In genomic region chr2:153525906-153526311, GRCm38 (mm10) we compare ENCODE assay signal across 8 mouse cellular contexts. TPM values are rescaled to one million over a fixed set of nuclear protein-coding genes. Genes with fewer than 3 reads are reported as not detected.
DNase-seq lines count a peak whose midpoint lies in the region; ATAC-seq and TF ChIP-seq lines count a peak whose summit lies in the region.

No protein-coding gene starts in this region.

- no peaks in the 10 kb centered on the region for H3K36me3 ChIP-seq in forebrain, embryonic 10.5 days (replicated peaks)
- no peaks in the 10 kb centered on the region for H3K36me3 ChIP-seq in forebrain, embryonic 16.5 days (ENCODE audit: control insufficient read depth, insufficient read depth)
- no peaks in the 10 kb centered on the region for H3K36me3 ChIP-seq in embryonic facial prominence, embryonic 15.5 days
- no peaks in the 10 kb centered on the region for H3K36me3 ChIP-seq in liver, embryonic 14.5 days (replicated peaks; ENCODE audit: control insufficient read depth, insufficient read depth, low read depth)

- H3K4me2 ChIP-seq in forebrain, embryonic 16.5 days (ENCODE audit: low read length) = no peak overlapping the region
- H3K4me2 ChIP-seq in embryonic facial prominence, embryonic 15.5 days (replicated peaks) = peak overlapping the region; percentile 6; the same call in 1 of the 2 replicates
- H3K4me2 ChIP-seq in liver, embryonic 14.5 days (ENCODE audit: low read depth) = peak overlapping the region; percentile 95

- no peak for TF ChIP-seq CTCF in liver, embryonic 14.5 days (IDR thresholded peaks at IDR 0.05; ENCODE audit: low read depth)

- no peaks in the 10 kb centered on the region for H3K9me3 ChIP-seq in forebrain, embryonic 10.5 days
- H3K9me3 ChIP-seq in forebrain, embryonic 16.5 days (ENCODE audit: control insufficient read depth, low read length) = no peaks in the 10 kb centered on the region
- H3K9me3 ChIP-seq in embryonic facial prominence, embryonic 15.5 days (replicated peaks) = no peaks in the 10 kb centered on the region
- no peaks in the 10 kb centered on the region for H3K9me3 ChIP-seq in liver, embryonic 14.5 days (ENCODE audit: control insufficient read depth, low read length)

- 11% methylated on average over 10 of the region's 10 CpGs for WGBS in forebrain, embryonic 10.5 days
- WGBS in forebrain, embryonic 16.5 days = 18% methylated on average over 10 of the region's 10 CpGs
- 17% methylated on average over 10 of the region's 10 CpGs for WGBS in embryonic facial prominence, embryonic 15.5 days
- WGBS in liver, embryonic 14.5 days (ENCODE audit: insufficient replicate concordance) = 2% methylated on average over 10 of the region's 10 CpGs

- peak; percentile 44 for DNase-seq in forebrain, embryonic 10.5 days (ENCODE audit: extremely low spot score, low spot score)
- DNase-seq in CD4-positive, CD25-positive, alpha-beta regulatory T cell, adult 2 months (ENCODE audit: low read depth, low spot score) = peak; percentile 87
- peak; percentile 77 to 80 (median 78) for DNase-seq in liver, embryonic 14.5 days (ENCODE audit: low read depth in 3 of 3, low spot score in 3 of 3)
- peak; percentile 86 for DNase-seq in retina, postnatal 1 day
- DNase-seq in left cerebral cortex, postnatal 4 days = no peak
- DNase-seq in layer of hippocampus, postnatal 10 days (ENCODE audit: low spot score in 2 of 2) = no peak

- intact Hi-C loops in left cerebral cortex, postnatal 4 days (cut with DNase I) = no loop called here

- TF ChIP-seq EP300 in liver, embryonic 14.5 days (IDR thresholded peaks at IDR 0.05; ENCODE audit: low read depth) = peak; percentile 69

- no peak for ATAC-seq in forebrain, embryonic 16.5 days
- ATAC-seq in embryonic facial prominence, embryonic 15.5 days (ENCODE audit: insufficient number of reproducible peaks, low FRiP score, low TSS enrichment, low read depth) = no peak
- peak; percentile 80 for ATAC-seq in liver, embryonic 14.5 days (ENCODE audit: insufficient read depth)

- H3K4me1 ChIP-seq in forebrain, embryonic 10.5 days = peaks cover 94% of the 10 kb centered on the region
- peaks cover 37% of the 10 kb centered on the region for H3K4me1 ChIP-seq in forebrain, embryonic 16.5 days (replicated peaks; ENCODE audit: control insufficient read depth, insufficient read depth, low read length)
- peaks cover 49% of the 10 kb centered on the region for H3K4me1 ChIP-seq in embryonic facial prominence, embryonic 15.5 days
- peaks cover 60 to 62% of the 10 kb centered on the region in 2 experiments for H3K4me1 ChIP-seq in liver, embryonic 14.5 days (replicated peaks; ENCODE audit: control insufficient read depth in 2 of 2, insufficient read depth in 2 of 2, low read length in 1 of 2)

- H3K4me3 ChIP-seq in forebrain, embryonic 10.5 days = peak overlapping the region; percentile 27
- H3K4me3 ChIP-seq in forebrain, embryonic 16.5 days (replicated peaks; ENCODE audit: low read length) = no peak overlapping the region
- H3K4me3 ChIP-seq in embryonic facial prominence, embryonic 15.5 days (replicated peaks) = no peak overlapping the region
- peak overlapping the region in 1 of 2 experiments; percentile 20; a peak in 1 of 4 replicates for H3K4me3 ChIP-seq in liver, embryonic 14.5 days (ENCODE audit: insufficient read depth in 1 of 2, low read depth in 2 of 2, low read length in 2 of 2)

- peak overlapping the region; percentile 92 for H3K27ac ChIP-seq in forebrain, embryonic 10.5 days
- no peak overlapping the region for H3K27ac ChIP-seq in forebrain, embryonic 16.5 days (ENCODE audit: low read length)
- no peak overlapping the region for H3K27ac ChIP-seq in embryonic facial prominence, embryonic 15.5 days (replicated peaks)
- H3K27ac ChIP-seq in liver, embryonic 14.5 days = peak overlapping the region; percentile 84

- peaks cover 86% of the 10 kb centered on the region for H3K27me3 ChIP-seq in forebrain, embryonic 10.5 days (ENCODE audit: poor library complexity, severe bottlenecking)
- H3K27me3 ChIP-seq in forebrain, embryonic 16.5 days (replicated peaks; ENCODE audit: control insufficient read depth, insufficient read depth, low read length) = no peaks in the 10 kb centered on the region
- peaks cover 21% of the 10 kb centered on the region for H3K27me3 ChIP-seq in embryonic facial prominence, embryonic 15.5 days
- H3K27me3 ChIP-seq in liver, embryonic 14.5 days (ENCODE audit: control insufficient read depth, insufficient read depth, low read length) = no peaks in the 10 kb centered on the region

- H3K9ac ChIP-seq in forebrain, embryonic 16.5 days (replicated peaks; ENCODE audit: low read depth, low read length) = no peak overlapping the region
- H3K9ac ChIP-seq in embryonic facial prominence, embryonic 15.5 days = no peak overlapping the region
- H3K9ac ChIP-seq in liver, embryonic 14.5 days (replicated peaks) = peak overlapping the region; percentile 58

RNA-seq across cellular contexts. Expression of gene Nol4l, which starts 3.9 kb away (rescaled TPM):
- 11.7 and 12.3 TPM in 2 replicates for polyA plus RNA-seq in forebrain, embryonic 10.5 days (2016; fragmentation: Nextera tagmentation; extraction: Ambion mirVana)
- polyA plus RNA-seq in forebrain, embryonic 16.5 days (2015; fragmentation: Nextera tagmentation; extraction: Ambion mirVana) = 47.8 and 50.4 TPM in 2 replicates
- 9.4 and 10.3 TPM in 2 replicates for polyA plus RNA-seq in embryonic facial prominence, embryonic 15.5 days (2015; fragmentation: Nextera tagmentation; extraction: Ambion mirVana)
- 5.7 and 6.0 TPM in 2 replicates for polyA plus RNA-seq in liver, embryonic 14.5 days (2012; rRNA removed)
- polyA plus RNA-seq in liver, embryonic 14.5 days (2014; fragmentation: Nextera tagmentation; extraction: Ambion mirVana) = 3.7 and 4.4 TPM in 2 replicates
- total RNA-seq in left cerebral cortex, postnatal 4 days (2021) = 100 to 1,000 TPM; 111 to 122 TPM
- total RNA-seq in layer of hippocampus, postnatal 10 days (2021) = 10 to 100 TPM; 65.4 to 66.8 TPM

RNA-seq across cellular contexts. Expression of gene 4930404H24Rik, which starts 33.3 kb away (rescaled TPM):
- not detected in 2 replicates for polyA plus RNA-seq in forebrain, embryonic 10.5 days (2016; fragmentation: Nextera tagmentation; extraction: Ambion mirVana)
- not detected in 2 replicates for polyA plus RNA-seq in forebrain, embryonic 16.5 days (2015; fragmentation: Nextera tagmentation; extraction: Ambion mirVana)
- polyA plus RNA-seq in embryonic facial prominence, embryonic 15.5 days (2015; fragmentation: Nextera tagmentation; extraction: Ambion mirVana) = not detected in 2 replicates
- polyA plus RNA-seq in liver, embryonic 14.5 days (2012; rRNA removed) = not detected in 2 replicates
- polyA plus RNA-seq in liver, embryonic 14.5 days (2014; fragmentation: Nextera tagmentation; extraction: Ambion mirVana) = not detected in 2 replicates
- total RNA-seq in left cerebral cortex, postnatal 4 days (2021) = not detected
- total RNA-seq in layer of hippocampus, postnatal 10 days (2021) = not detected

Comparison
In these comparisons a context has a peak if more than half of its experiments do, and no peak if none do; other contexts are left out.
1. H3K27ac ChIP-seq: peak in forebrain, embryonic 10.5 days (single experiment) and liver, embryonic 14.5 days (single experiment); none in forebrain, embryonic 16.5 days (single experiment) and embryonic facial prominence, embryonic 15.5 days (single experiment).
2. DNase-seq: peak in forebrain, embryonic 10.5 days (single experiment), CD4-positive, CD25-positive, alpha-beta regulatory T cell, adult 2 months (single experiment), liver, embryonic 14.5 days (3 of 3) and retina, postnatal 1 day (single experiment); none in left cerebral cortex, postnatal 4 days (single experiment) and layer of hippocampus, postnatal 10 days (0 of 2).